Mouse (Mus musculus): ENCODE results near the gene Lrfn3.

The Lrfn3 gene

GRCm38 (mm10) chr7:30362652-30363343 lies at the start of gene Lrfn3:
TSS of gene Lrfn3 (minus strand) at chr7:30362772.
- peak; percentile 69 for DNase-seq (ENCODE audit: extremely low read depth, insufficient read length, low spot score)

GRCm38 (mm10) chr7:30411023-30411422 lies 48.5 kb upstream of the Lrfn3 start:
- DNase-seq (ENCODE audit: extremely low read depth, insufficient read length, low spot score): no peak

DNA sequence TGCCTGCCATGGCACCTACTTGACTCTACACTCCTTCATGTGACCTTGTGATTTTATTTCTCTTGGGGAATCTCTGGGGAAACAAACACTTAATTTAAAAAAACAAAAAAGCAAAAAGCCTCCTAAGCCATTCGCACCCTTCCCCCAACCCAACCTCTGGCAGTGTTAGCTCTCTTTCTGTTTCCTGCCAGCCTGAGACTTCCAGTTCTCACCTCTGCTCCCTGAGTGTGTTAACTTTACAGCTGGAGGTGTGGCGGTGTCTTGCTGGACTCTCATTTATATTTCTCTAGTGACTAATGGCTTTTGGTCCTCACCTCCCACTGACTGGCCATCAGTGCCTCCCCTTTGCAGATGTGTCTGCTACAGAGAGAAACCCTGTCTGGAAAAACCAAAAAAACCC lies 47.2 kb upstream of the Lrfn3 start:
- DNase-seq (ENCODE audit: extremely low read depth, insufficient read length, low spot score): no peak

- DNase-seq (ENCODE audit: extremely low read depth, insufficient read length, low spot score): no peak
Measured at GRCm38 (mm10) chr7:30408639-30409038, 46.1 kb upstream of the Lrfn3 start.

DNA sequence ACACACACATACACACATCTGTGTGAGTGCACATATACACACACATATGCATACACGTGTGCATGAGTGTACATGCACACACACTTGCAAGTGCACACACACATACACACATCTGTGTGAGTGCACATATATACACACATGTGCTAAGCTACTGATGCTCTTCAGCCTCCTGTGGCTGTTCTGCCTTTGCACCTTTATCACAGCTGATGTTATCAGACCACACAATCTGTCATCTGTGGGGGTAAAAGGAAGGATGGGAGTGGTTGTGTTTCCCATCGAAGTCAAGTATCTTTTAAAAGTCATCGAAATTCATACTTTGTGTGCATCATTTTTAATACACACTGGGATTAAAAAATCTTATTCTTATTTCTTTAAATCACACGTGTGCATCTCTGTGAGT lies 39.8 kb upstream of the Lrfn3 start:
- no peak for DNase-seq (ENCODE audit: extremely low read depth, insufficient read length, low spot score)

- no peak for DNase-seq (ENCODE audit: extremely low read depth, insufficient read length, low spot score)
Measured at GRCm38 (mm10) chr7:30399671-30400070, 37.1 kb upstream of the Lrfn3 start.

DNA sequence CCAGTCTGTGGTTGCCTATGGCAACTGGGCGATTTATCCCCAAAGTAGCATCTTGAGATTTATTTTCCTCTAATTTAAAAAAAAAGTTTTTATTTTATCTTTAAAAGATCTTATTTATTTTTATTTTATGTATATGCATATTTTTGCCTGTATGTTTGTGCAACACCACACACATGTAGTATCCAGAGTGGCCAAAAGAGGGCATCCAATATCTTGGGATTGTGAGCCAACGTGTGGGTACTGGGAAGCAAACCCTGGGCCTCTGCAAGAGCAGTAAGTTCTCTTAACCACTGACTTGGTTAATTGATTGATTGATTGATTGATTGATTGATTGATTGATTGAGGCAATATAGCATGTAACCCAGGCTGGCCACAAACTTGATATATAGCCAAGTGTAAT lies 32.3 kb upstream of the Lrfn3 start:
- DNase-seq (ENCODE audit: extremely low read depth, insufficient read length, low spot score): no peak

DNA sequence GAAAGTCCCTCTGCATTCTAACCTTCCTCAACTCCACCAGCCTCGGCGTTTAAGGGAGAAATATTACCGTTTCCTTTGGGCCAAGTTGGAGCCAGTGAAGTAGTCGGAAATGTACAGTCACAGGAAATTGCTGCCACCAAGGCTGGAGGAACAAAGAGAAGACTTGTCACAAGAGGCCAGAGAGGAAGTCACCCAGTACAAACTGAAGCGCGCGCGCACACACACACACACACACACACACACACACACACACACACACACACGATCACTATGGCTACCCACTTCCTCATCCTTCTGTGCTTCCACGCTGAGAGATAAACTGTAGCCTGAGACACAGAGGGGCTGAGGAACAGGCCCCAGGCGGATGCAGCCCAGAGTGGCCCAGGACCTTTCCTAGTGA lies 31.8 kb upstream of the Lrfn3 start:
- peak; percentile 17 for DNase-seq (ENCODE audit: extremely low read depth, insufficient read length, low spot score)

GRCm38 (mm10) chr7:30393631-30394030 lies 31.1 kb upstream of the Lrfn3 start:
- no peak for DNase-seq (ENCODE audit: extremely low read depth, insufficient read length, low spot score)

- DNase-seq (ENCODE audit: extremely low read depth, insufficient read length, low spot score): no peak
Measured at GRCm38 (mm10) chr7:30392746-30393520, 30.4 kb upstream of the Lrfn3 start.

DNA sequence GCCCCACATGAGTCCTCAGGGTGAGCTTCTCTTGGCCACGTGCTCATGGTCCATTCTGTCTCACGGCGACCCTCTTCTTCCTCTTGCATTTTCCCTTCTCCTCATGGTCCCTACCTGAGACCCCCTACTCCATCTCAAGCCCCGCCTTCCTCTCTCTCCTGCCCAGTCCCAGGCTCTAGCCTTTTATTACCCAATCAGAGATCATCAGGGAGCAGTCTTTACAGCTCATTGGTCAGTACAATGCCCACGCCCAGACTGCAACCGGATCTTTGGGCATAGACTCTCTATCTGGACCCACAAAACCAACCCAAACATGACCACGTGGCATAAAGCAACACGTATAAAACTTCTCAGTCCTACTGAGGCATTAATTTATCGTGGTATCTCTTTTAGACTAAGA lies 21.5 kb upstream of the Lrfn3 start:
- DNase-seq (ENCODE audit: extremely low read depth, insufficient read length, low spot score): no peak

DNA sequence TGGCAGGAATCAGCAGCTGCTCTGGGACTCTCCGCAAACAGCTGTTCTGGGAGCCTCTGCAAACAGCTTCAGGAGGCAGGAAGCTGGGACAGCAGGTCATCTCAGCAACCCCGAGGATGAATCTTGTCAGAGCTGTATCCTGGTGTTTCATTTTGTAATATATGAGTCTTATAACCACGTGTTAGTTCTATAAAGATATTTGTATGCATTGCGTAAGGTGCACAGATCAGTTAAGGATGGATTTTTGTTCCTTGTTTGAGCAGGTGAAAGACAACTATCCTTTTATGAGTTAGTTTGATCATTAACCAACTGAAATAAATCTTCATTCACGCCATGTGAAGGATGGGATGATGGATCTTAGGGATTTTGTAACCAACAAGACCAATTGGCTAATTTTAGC lies 17.5 kb upstream of the Lrfn3 start:
- DNase-seq (ENCODE audit: extremely low read depth, insufficient read length, low spot score): no peak

DNA sequence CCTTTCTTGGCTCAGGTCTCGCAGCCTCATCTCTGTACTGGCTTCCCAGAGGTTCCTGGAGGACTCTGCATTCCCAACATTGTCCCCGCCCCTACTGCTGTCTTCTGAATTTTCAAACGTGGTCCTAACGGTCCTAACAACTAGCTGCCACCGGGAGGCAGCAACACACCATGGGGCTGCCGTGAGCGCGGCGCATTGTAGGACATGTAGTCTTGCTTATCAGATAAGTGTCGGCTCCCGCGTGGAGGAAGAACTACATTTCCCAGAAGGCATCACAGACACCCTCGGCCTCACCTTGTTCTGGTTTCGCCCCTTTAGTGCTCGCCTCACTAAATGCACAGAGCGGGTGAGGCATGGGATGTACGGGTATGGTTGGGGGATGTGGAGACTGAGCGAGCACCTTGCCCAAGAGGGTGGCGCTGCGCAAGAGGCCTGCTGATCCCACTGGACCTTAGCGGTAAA lies 11.0 kb upstream of the Lrfn3 start:
- DNase-seq (ENCODE audit: extremely low read depth, insufficient read length, low spot score): peak; percentile 94

DNA sequence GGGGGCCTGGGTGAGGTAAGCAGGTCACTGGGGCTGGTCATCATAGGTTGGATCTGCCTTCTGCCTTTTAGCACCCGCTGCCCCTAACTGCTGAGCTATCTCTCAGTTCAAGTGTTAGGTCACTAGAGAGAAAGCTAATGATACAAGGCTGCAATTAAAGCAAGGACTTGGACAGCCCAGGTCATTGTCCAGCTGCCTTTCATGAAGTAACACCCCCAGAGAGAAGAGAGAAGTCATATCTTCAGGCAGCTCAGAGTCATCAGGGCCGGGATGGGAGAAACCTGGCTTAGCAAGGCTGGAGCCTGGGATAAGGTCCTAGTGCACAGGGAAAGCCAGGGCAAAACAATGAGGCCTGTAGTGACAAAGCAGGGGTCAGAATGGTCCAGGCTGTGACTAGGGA lies 4.9 kb upstream of the Lrfn3 start:
- DNase-seq (ENCODE audit: extremely low read depth, insufficient read length, low spot score): no peak

- no peak for DNase-seq (ENCODE audit: extremely low read depth, insufficient read length, low spot score)
Measured at GRCm38 (mm10) chr7:30363344-30363738, 769 bp upstream of the Lrfn3 start.

DNA sequence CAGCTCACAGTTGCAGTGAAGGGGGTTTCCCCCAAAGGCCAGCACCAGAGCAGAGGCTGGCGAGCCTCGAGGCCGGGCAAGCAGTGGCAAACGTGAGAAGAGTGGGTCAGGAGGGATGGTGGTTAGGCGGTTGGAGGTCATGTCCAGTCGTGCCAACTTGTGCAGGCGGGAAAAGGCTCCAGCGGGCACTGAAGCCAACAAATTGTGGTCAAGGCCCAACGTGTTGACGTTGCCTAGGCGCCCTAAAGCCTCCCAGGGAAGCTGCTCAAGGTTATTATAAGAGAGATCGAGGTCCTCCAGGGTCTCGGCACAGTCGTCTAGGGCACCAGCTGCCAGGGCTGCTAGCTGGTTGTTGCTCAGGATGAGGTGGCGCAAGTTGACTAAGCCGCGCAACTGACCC lies 2.5 kb downstream of the Lrfn3 start:
- no peak for DNase-seq (ENCODE audit: extremely low read depth, insufficient read length, low spot score)

DNA sequence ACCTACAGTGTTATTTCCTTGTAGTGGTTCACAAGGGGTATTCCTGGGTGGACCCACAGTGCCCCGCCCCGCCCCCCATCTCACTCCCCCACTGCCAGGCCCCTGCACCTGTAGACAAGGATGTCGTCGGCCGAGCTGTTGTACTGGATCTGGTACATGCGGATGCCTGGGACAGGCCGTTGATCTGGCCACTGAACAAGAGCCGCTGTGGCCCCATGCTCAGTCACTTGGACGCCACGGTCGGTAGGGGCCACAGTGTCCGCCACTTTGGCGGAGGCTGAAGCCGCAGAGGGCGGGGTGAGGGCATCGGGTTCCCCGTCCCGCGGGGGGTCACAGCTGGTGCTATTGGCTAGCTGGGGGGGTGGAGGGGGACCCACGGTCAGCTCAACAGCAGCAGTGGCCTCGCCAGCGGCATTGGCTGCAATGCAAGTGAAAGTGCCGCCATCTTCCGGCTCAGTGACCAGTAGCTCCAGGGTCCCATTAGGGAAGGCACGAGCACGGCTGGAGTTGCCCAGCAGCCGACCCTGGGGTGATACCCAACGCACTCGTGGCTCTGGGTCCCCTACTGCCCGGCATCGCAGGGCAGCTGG lies 3.2 kb downstream of the Lrfn3 start:
- DNase-seq (ENCODE audit: extremely low read depth, insufficient read length, low spot score): no peak

GRCm38 (mm10) chr7:30358378-30359186 lies 4.0 kb downstream of the Lrfn3 start:
- no peak for DNase-seq (ENCODE audit: extremely low read depth, insufficient read length, low spot score)

DNA sequence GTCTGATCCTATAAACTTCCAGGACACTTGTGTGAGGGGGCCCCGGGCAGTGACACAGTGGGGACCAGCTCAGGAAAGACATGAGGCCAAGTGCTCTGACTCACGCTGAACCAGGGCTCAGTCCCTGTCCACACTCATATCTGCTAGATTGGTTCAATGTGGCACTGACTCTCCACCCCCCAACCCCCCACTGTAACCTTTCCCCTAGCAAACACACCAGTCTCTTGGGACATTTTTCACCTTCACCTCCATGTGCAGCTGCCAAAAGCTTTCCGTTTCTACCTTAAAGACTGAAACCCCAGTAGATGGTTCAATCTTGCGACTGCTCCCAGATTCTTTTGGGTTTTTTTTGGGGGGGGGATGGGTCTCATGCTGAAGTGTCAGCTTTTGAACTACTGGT lies 8.5 kb downstream of the Lrfn3 start:
- no peak for DNase-seq (ENCODE audit: extremely low read depth, insufficient read length, low spot score)

DNA sequence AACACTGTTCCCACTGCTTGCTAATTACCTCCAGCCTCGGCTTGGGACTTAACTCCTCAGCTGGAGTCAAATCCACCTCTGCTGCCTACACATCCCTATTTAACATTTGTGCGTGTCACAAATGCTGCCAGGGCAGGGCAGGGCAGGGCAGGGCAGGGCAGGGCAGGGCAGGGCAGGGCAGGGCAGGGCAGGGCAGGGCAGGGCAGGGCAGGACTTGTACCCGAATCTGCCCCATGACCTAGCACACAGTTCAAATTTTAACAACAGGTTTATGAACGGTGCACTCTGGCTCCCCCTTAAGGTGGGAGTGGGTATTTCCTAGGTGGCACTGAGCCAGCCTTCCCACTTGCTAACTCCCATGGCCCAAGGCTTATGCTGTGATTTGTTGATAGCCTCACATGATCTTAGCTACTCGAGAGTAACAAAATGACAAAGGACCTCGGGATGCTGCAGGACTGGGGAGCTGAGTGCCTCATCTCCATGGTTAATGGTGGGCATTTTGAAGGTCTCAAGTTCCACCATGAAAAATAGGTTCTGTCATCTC lies 9.2 kb downstream of the Lrfn3 start:
- peak; percentile 37 for DNase-seq (ENCODE audit: extremely low read depth, insufficient read length, low spot score)

DNA sequence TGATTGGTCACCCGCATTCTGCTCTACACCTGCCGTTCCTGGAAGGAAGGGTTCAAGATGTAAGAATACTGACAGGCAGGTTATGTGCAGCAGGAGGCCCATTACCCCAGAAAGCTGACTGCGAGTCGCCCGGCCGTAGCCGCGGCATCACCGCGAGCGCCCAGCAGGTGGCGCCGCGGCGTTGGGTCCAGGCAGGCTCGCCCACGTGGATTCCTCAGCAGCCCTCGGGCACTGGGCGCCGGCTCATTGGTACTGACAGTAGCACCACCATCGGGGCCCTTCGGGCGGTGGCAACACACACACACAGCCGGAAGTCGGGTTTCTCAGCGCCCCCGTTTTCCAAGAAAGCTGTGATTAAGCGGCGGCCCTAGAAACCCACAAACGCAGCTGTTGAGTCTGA lies 14.7 kb downstream of the Lrfn3 start:
- DNase-seq (ENCODE audit: extremely low read depth, insufficient read length, low spot score): peak; percentile 84
